ENCODE assay signal across 8 mouse cellular contexts in genomic region chr9:55937664-55938617, GRCm38 (mm10). TPM values are rescaled to one million over a fixed set of nuclear protein-coding genes. Genes with fewer than 3 reads are reported as not detected.
DNase-seq lines count a peak whose midpoint lies in the region; ATAC-seq lines count a peak whose summit lies in the region.

Gene Scaper, minus strand, starts transcription at chr9:55938119.

- H3K9me3 ChIP-seq in heart, embryonic 13.5 days: no peaks in the 10 kb centered on the region
- H3K9me3 ChIP-seq in liver, embryonic 12.5 days (replicated peaks): no peaks in the 10 kb centered on the region
- H3K9me3 ChIP-seq in stomach, embryonic 15.5 days: no peaks in the 10 kb centered on the region

- H3K27me3 ChIP-seq in heart, embryonic 13.5 days (replicated peaks): no peaks in the 10 kb centered on the region
- H3K27me3 ChIP-seq in liver, embryonic 12.5 days (replicated peaks): no peaks in the 10 kb centered on the region
- no peaks in the 10 kb centered on the region for H3K27me3 ChIP-seq in stomach, embryonic 15.5 days (replicated peaks)

- H3K9ac ChIP-seq in heart, embryonic 13.5 days: peak within 1 kb of the TSS; percentile 92
- H3K9ac ChIP-seq in liver, embryonic 12.5 days: peak within 1 kb of the TSS; percentile 88
- peak within 1 kb of the TSS; percentile 64 for H3K9ac ChIP-seq in stomach, embryonic 15.5 days

- H3K4me3 ChIP-seq in heart, embryonic 13.5 days: peak within 1 kb of the TSS; percentile 85
- peak within 1 kb of the TSS; percentile 84 for H3K4me3 ChIP-seq in liver, embryonic 12.5 days
- H3K4me3 ChIP-seq in stomach, embryonic 15.5 days (replicated peaks): peak within 1 kb of the TSS; percentile 75

- H3K4me1 ChIP-seq in heart, embryonic 13.5 days: peaks cover 17% of the 10 kb centered on the region
- peaks cover 23% of the 10 kb centered on the region for H3K4me1 ChIP-seq in liver, embryonic 12.5 days
- H3K4me1 ChIP-seq in stomach, embryonic 15.5 days: peaks cover 8% of the 10 kb centered on the region

- H3K36me3 ChIP-seq in heart, embryonic 13.5 days: no peaks in the 10 kb centered on the region
- H3K36me3 ChIP-seq in liver, embryonic 12.5 days: no peaks in the 10 kb centered on the region
- no peaks in the 10 kb centered on the region for H3K36me3 ChIP-seq in stomach, embryonic 15.5 days

- WGBS in heart, embryonic 13.5 days: 1% methylated on average over 51 of the region's 60 CpGs
- under 1% methylated on average over 60 of the region's 60 CpGs for WGBS in liver, embryonic 12.5 days (ENCODE audit: insufficient replicate concordance)
- WGBS in stomach, embryonic 15.5 days: under 1% methylated on average over 54 of the region's 60 CpGs

- H3K27ac ChIP-seq in heart, embryonic 13.5 days (replicated peaks): peak within 1 kb of the TSS; percentile 80
- peak within 1 kb of the TSS; percentile 80 for H3K27ac ChIP-seq in liver, embryonic 12.5 days
- peak within 1 kb of the TSS; percentile 84 for H3K27ac ChIP-seq in stomach, embryonic 15.5 days

- peak; percentile 95 for ATAC-seq in erythroid progenitor cell, adult 5-6 weeks (replicated peaks; ENCODE audit: low FRiP score, poor library complexity, severe bottlenecking)
- ATAC-seq in heart, embryonic 13.5 days (ENCODE audit: extremely low read depth, insufficient number of reproducible peaks, low FRiP score, low TSS enrichment): peak; percentile 99
- peak; percentile 99 for ATAC-seq in liver, embryonic 12.5 days
- ATAC-seq in stomach, embryonic 15.5 days (ENCODE audit: insufficient read depth, low FRiP score, low read depth): peak; percentile 98

- H3K4me2 ChIP-seq in heart, embryonic 13.5 days: peak within 1 kb of the TSS; percentile 71
- H3K4me2 ChIP-seq in liver, embryonic 12.5 days: peak within 1 kb of the TSS; percentile 97
- peak within 1 kb of the TSS; percentile 56 for H3K4me2 ChIP-seq in stomach, embryonic 15.5 days

- peak; percentile 94 for DNase-seq in CD4-positive helper T cell, adult 2 months (ENCODE audit: low read depth, low spot score)
- peak; percentile 72 for DNase-seq in brain, embryonic 18.5 days (ENCODE audit: low read depth, low spot score)
- DNase-seq in kidney, postnatal 10 days: peak; percentile 95
- peak; percentile 85 to 90 for DNase-seq in natural killer cell, adult 2 months (ENCODE audit: low spot score in 2 of 2)

RNA-seq across cellular contexts. Expression of gene Scaper, which starts in this region (rescaled TPM):
- total RNA-seq in erythroid progenitor cell, adult 5-6 weeks (2015; ENCODE audit: low replicate concordance): 3.4 and 7.2 TPM in 2 replicates
- total RNA-seq in erythroid progenitor cell, adult 5-6 weeks (2017; ENCODE audit: low replicate concordance): 9.1 and 11.8 TPM in 2 replicates
- 6.6 and 7.8 TPM in 2 replicates for polyA plus RNA-seq in heart, embryonic 13.5 days (2015; fragmentation: Nextera tagmentation; extraction: Ambion mirVana)
- 2.6 and 2.7 TPM in 2 replicates for polyA plus RNA-seq in liver, embryonic 12.5 days (2016; fragmentation: Nextera tagmentation; extraction: Ambion mirVana)
- polyA plus RNA-seq in stomach, embryonic 15.5 days (2015; fragmentation: Nextera tagmentation; extraction: Ambion mirVana): 9.6 and 10.1 TPM in 2 replicates

Comparison
In these comparisons a context has a peak if more than half of its experiments do, and no peak if none do; other contexts are left out.
1. Peak in every context shown above with its lines: DNase-seq, ATAC-seq, H3K4me3 ChIP-seq and H3K27ac ChIP-seq.